Mouse (Mus musculus) heart, postnatal 0 days (tissue): ENCODE measurements at regions not wholly inside any gene's neighbourhood (a gene's known extent, or its start where the extent isn't known, plus 50 kb on each side); places are given as distances from the start of the nearest gene placed in this dataset.

ENCODE experiments used
- ATAC-seq: fragments of 200-750 bp; cut with Nextera tagmentation; 2 replicates; pipeline ENCODE4 v1.8.0; 2017; ENCODE audit warnings: low read depth, moderate number of reproducible peaks, moderate library complexity; ENCODE audit not compliant: insufficient read depth
- DNase-seq: peaks from one replicate; pipeline ENCODE4 v3.0.0-alpha.2; 2016; ENCODE audit warnings: low spot score
- H3K27ac ChIP-seq: fragments of 300-500 bp; sonication (generic); 2 replicates; pipeline ENCODE4 v1.5.1; 2014; ENCODE audit warnings: low read depth, mild to moderate bottlenecking
- H3K27me3 ChIP-seq: fragments of 300-500 bp; sonication (generic); 2 replicates; pipeline ENCODE4 v1.6.1; 2014; ENCODE audit warnings: low read length, mixed read lengths; ENCODE audit not compliant: control insufficient read depth, insufficient read depth
- H3K36me3 ChIP-seq: fragments of 300-500 bp; sonication (generic); replicated peaks from 2 replicates; pipeline ENCODE4 v1.6.1; 2014; ENCODE audit warnings: low read length, mixed read lengths; ENCODE audit not compliant: control insufficient read depth, insufficient read depth
- H3K4me1 ChIP-seq: fragments of 300-500 bp; sonication (generic); 2 replicates; pipeline ENCODE4 v1.6.1; 2014; ENCODE audit warnings: antibody characterized with exemption; ENCODE audit not compliant: control insufficient read depth, insufficient read depth
- H3K4me2 ChIP-seq: fragments of 300-500 bp; sonication (generic); 2 replicates; pipeline ENCODE4 v1.6.1; 2014; ENCODE audit warnings: low read depth, mild to moderate bottlenecking, low read length, moderate library complexity
- H3K4me3 ChIP-seq: fragments of 300-500 bp; sonication (generic); 2 replicates; pipeline ENCODE4 v1.5.1; 2014; ENCODE audit warnings: low read depth, low read length
- H3K9ac ChIP-seq: fragments of 300-500 bp; sonication (generic); replicated peaks from 2 replicates; pipeline ENCODE4 v1.6.1; 2014; ENCODE audit warnings: low read depth, low read length, mixed read lengths
- H3K9me3 ChIP-seq: fragments of 300-500 bp; sonication (generic); replicated peaks from 2 replicates; pipeline ENCODE4 v1.6.1; 2016; ENCODE audit warnings: low read length; ENCODE audit not compliant: control insufficient read depth
- CTCF ChIP-seq: IDR thresholded peaks from 2 replicates; pipeline ENCODE4 v1.5.1; 2016; ENCODE audit warnings: antibody characterized with exemption, control low read depth, low read depth
- EP300 ChIP-seq: IDR thresholded peaks from 2 replicates; pipeline ENCODE4 v1.6.1; 2016; ENCODE audit warnings: antibody characterized with exemption, low read depth
- WGBS: fragments of 180-500 bp; shearing (Covaris S2); extraction: QIAGEN DNeasy Blood & Tissue Kit; methylation state at CpG from one replicate; pipeline ENCODE4 v1.1.7; 2014; 5-methylcytosine and 5-hydroxymethylcytosine counted together

DNA sequence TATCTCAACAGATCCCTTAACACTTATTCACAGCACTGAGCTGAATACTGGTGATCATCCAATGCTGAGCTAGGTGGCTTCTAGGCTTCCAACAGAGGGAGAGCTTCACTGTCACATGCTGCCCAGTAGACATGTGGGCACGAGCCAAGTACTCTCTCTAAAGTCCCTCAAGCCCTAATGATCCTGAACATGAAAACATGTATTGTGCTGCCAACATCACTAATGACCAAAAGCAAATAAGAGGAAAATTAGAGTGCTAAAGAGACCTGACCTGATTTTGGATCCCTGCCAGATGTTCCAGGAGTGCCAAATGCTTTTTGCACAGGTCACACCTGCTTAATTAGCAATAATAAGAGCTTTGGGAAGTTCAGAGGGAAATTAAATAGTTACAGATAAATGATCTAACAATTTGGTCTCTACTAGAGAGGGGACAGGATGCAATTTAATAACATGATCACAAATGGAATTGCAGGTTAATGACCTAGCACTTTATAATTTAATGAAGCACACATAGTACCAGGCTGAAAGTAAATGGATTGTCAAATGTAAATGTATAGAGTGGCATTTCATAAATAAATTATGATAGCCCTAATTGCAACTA, 215.6 kb upstream of the Ins1 start:
- no peak overlapping the region for H3K27ac ChIP-seq
- H3K9me3 ChIP-seq = no peaks in the 10 kb centered on the region
- no peak for ATAC-seq
- H3K4me2 ChIP-seq = no peak overlapping the region
- no peaks in the 10 kb centered on the region for H3K36me3 ChIP-seq
- TF ChIP-seq CTCF (no peak), EP300 (no peak)
- no peak overlapping the region for H3K4me3 ChIP-seq
- WGBS = 47% methylated on average over 1 of the region's 1 CpGs
- H3K4me1 ChIP-seq = no peaks in the 10 kb centered on the region
- H3K27me3 ChIP-seq = no peaks in the 10 kb centered on the region
- DNase-seq = no peak
- H3K9ac ChIP-seq = no peak overlapping the region

DNA sequence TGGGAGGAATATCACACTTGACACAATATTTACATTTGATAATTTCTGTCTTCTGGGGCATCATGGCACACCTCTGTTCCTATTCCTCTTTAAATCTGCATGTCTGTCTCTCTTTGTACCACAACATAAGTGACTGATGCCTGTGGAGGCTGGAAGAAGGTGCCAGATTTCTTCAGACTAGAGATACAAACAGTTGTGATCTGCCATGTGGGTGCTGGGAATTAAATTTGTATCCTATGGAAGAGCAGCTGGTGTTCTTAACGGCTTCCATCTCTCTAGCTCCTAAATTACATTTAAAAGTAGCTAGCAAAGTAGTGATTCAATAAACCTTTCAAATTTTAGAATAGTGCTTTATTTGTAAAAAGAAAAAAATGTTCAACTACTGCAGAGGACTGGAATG, 195.3 kb upstream of the Ins1 start:
- DNase-seq = no peak
- Histone ChIP-seq H3K9me3 (no peaks in the 10 kb centered on the region), H3K27ac (no peak overlapping the region), H3K27me3 (no peaks in the 10 kb centered on the region), H3K4me3 (no peak overlapping the region), H3K4me1 (no peaks in the 10 kb centered on the region), H3K4me2 (no peak overlapping the region), H3K9ac (no peak overlapping the region), H3K36me3 (no peaks in the 10 kb centered on the region)
- TF ChIP-seq EP300 = no peak
- no peak for TF ChIP-seq CTCF
- 79% methylated on average over 1 of the region's 1 CpGs for WGBS
- ATAC-seq = no peak

DNA sequence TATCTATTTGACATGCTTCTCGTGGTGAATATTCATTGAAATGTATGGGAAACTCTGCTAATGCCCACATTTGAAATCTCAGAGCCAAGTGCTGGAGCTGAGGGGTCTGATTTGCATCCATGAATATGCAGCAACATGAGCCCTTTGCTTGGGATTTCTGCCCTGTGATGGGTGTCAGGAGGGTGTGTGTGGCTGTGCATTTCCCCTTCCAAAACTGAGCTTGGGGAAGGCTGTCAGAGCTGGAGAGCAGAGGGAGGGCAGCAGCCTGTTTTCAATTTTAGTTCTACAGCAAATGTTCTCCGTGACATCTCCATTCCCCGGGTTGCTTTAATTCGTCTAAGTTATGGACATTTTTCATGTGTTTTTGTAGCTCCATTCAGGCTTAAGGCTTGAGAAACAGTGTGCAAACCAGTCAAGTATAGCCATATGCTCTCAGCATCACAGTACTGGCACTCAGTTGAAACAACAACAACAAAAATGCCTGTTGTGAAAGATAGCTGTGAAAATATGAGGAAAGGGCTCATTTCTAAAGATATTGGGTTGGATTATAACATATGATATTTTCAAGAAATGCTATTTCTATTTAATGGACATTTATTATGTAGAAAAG, 194.1 kb upstream of the Ins1 start:
- H3K36me3 ChIP-seq = no peaks in the 10 kb centered on the region
- H3K4me3 ChIP-seq = no peak overlapping the region
- no peak overlapping the region for H3K9ac ChIP-seq
- no peak for DNase-seq
- no peaks in the 10 kb centered on the region for H3K4me1 ChIP-seq
- TF ChIP-seq CTCF = no peak
- no peak for TF ChIP-seq EP300
- no peak for ATAC-seq
- H3K9me3 ChIP-seq = no peaks in the 10 kb centered on the region
- H3K27me3 ChIP-seq = no peaks in the 10 kb centered on the region
- WGBS = 79% methylated on average over 4 of the region's 4 CpGs
- no peak overlapping the region for H3K4me2 ChIP-seq
- H3K27ac ChIP-seq = no peak overlapping the region

DNA sequence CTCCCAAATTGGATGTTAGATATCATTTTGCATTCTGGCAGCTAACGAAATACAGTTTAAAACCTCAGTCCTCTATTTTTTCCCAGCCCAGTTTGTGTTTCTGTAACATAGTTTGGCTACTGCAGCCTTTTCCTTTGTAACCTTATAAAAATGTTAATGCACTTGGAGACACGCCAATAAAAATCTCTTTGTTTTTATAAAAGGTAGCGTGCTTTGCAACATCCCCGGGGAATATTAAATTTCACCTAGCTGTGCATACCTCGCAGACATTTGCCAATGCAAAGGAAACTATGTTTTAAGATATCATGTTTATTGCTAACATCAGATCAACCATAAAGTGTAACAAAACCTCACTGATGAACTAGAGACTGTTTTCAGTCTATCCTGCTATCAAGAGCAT, 192.9 kb upstream of the Ins1 start:
- Histone ChIP-seq H3K36me3 (no peaks in the 10 kb centered on the region), H3K4me1 (no peaks in the 10 kb centered on the region), H3K9me3 (no peaks in the 10 kb centered on the region), H3K27ac (no peak overlapping the region), H3K27me3 (no peaks in the 10 kb centered on the region), H3K9ac (no peak overlapping the region), H3K4me2 (no peak overlapping the region), H3K4me3 (no peak overlapping the region)
- WGBS = 66% methylated on average over 5 of the region's 5 CpGs
- TF ChIP-seq EP300 = no peak
- TF ChIP-seq CTCF = no peak
- ATAC-seq = no peak
- DNase-seq = no peak

DNA sequence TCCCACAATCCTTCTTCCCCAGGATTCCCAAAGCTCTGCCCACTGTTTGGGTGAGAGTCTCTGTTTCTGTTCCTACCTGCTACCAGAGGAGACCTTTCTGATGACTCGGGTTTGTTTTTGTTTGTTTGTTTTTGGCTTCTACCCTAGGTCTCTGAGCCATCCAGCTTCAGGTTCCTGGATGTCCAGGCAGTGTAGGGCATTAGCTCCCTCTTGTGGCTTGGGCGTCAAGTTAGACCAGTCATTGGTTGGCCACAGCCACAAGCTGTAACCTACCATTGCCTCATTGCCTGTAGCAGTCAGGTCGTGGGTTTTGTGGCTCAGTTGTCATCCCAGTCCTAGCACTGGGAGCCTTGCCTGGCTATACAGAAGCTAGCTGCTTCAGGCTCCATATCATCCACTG, 185.1 kb upstream of the Ins1 start:
- Histone ChIP-seq H3K36me3 (no peaks in the 10 kb centered on the region), H3K9ac (no peak overlapping the region), H3K9me3 (no peaks in the 10 kb centered on the region), H3K27ac (no peak overlapping the region), H3K4me3 (no peak overlapping the region), H3K4me1 (no peaks in the 10 kb centered on the region), H3K4me2 (no peak overlapping the region), H3K27me3 (no peaks in the 10 kb centered on the region)
- 20% methylated on average over 3 of the region's 3 CpGs for WGBS
- ATAC-seq (no peak), DNase-seq (no peak)
- peak; percentile 53 for TF ChIP-seq CTCF
- no peak for TF ChIP-seq EP300

DNA sequence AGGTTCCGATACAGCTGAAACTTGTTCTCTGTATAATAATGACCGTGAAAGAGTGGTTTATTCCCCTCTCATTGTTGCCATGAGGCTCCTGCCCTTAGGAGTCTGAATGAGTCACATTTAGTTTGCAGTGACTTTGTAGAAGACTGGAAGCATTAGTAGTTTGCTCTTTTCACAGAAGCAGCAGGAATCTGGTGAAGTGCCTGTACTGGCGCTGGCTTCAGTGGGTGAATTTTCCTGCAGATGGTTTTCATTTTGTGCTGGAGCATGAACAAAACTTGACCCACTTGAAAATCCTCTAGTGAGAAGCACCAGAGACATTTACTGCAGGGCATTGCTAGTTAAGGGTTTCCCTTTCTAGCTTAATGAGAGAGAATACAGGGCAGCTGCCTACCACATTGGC, 151.7 kb upstream of the Ins1 start:
- no peak overlapping the region for H3K9ac ChIP-seq
- H3K27ac ChIP-seq = no peak overlapping the region
- TF ChIP-seq EP300 (no peak), CTCF (no peak)
- H3K4me3 ChIP-seq = no peak overlapping the region
- no peaks in the 10 kb centered on the region for H3K4me1 ChIP-seq
- no peaks in the 10 kb centered on the region for H3K36me3 ChIP-seq
- 86% methylated on average over 3 of the region's 3 CpGs for WGBS
- DNase-seq = no peak
- 0 out of 2 replicates have a peak, but pooled peaks cover 4% of the 10 kb centered on the region for H3K9me3 ChIP-seq
- no peaks in the 10 kb centered on the region for H3K27me3 ChIP-seq
- H3K4me2 ChIP-seq = no peak overlapping the region
- ATAC-seq = no peak
